ENCODE assay signal across 16 mouse cellular contexts in genomic region chr5:22536695-22537094, GRCm38 (mm10).
"Had no signal": no experiment of that assay in that cellular context is flagged by ENCODE, and none has a peak within 500 bp of the region (broad histone marks: within the 10 kb centered on the region; RNA-seq: fewer than 3 reads in every experiment).

No protein-coding gene starts in this region.

- H3K4me2 ChIP-seq: neural tube, embryonic 13.5 days; neural tube, embryonic 15.5 days; stomach, embryonic 15.5 days had no signal

- H3K9ac ChIP-seq: neural tube, embryonic 13.5 days; neural tube, embryonic 15.5 days; stomach, embryonic 15.5 days had no signal

- H3K4me3 ChIP-seq: neural tube, embryonic 13.5 days; neural tube, embryonic 15.5 days; stomach, embryonic 15.5 days had no signal

- H3K27ac ChIP-seq: neural tube, embryonic 13.5 days; neural tube, embryonic 15.5 days; stomach, embryonic 15.5 days; stomach, postnatal 0 days had no signal

- DNase-seq: retina, postnatal 1 day; right cerebral cortex, adult 18-20 months; right cerebral cortex, postnatal 14 days; right cerebral cortex, postnatal 25 days; right cerebral cortex, postnatal 4 days; spleen, adult 18-20 months; thymus, adult 18-20 months; thymus, adult 2 months; thymus, postnatal 14 days; thymus, postnatal 25 days; thymus, postnatal 36 days; thymus, postnatal 4 days had no signal

- H3K27me3 ChIP-seq: neural tube, embryonic 13.5 days; neural tube, embryonic 15.5 days; stomach, embryonic 15.5 days had no signal

- H3K4me1 ChIP-seq: neural tube, embryonic 13.5 days; neural tube, embryonic 15.5 days; stomach, embryonic 15.5 days had no signal

- H3K9me3 ChIP-seq: neural tube, embryonic 13.5 days; neural tube, embryonic 15.5 days; stomach, embryonic 15.5 days had no signal
